Mouse (Mus musculus): ENCODE data around the gene Ckap5. TPM values are rescaled to one million over a fixed set of nuclear protein-coding genes. Genes with fewer than 3 reads are reported as not detected.
A peak's percentile ranks its signal among the peaks of the same experiment; 100 is the strongest.
"Not testable (repeated sequence)": the region's sequence is repeated elsewhere in the genome, so short reads cannot be mapped to it uniquely, and the experiment has no call there.

Gene Ckap5
- polyA plus RNA-seq (2015; fragmentation: Nextera tagmentation; extraction: Ambion mirVana) = 149 and 153 TPM in 2 replicates

DNA sequence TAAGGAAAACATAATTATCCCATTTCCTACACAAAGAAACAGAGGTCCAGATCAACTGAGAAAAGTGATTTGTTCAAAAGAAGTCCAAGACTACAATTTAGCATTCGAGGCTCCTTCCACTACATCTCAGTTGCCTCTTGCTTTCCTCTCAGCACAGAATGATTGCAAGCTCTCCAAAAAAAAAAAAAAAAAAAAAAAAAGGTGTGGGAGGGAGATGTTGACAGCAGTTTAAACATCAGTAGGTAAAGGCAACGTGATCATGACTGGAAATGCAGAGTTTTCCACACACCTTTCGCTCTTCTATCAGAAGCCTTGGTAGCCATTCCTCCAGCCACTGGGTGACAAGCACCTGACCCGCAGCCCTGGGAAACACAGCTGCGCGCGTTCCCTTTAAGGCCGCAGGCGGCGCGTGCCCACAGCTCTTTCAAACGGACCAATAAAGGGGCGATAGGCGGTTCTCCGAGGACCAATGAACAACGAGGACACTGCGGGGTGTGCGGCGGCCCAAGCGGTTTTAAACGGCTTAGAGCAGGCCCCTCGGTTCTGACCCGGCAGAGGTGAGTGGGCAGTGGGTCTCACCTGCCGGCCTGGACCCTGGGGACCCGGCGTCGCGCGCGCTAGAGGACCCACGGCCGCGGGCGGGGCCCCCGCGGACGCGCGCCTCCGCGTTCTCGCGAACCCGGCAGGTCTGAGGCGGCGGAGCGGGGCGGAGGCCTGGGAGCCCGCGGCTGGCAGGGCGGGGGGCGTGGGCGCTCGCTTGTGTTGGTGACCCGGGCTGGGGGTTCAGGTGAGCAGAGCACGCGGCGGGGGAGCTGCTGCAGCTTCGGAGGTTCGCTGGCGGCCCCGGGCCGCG, at the start of gene Ckap5:
Ckap5 (plus strand) TSS at position 469 of the 853 bp plus-strand sequence.
- peak within 1 kb of the TSS; percentile 79 for H3K4me2 ChIP-seq (replicated peaks)
- H3K27me3 ChIP-seq = no peaks in the 10 kb centered on the region
- H3K9ac ChIP-seq (replicated peaks) = peak within 1 kb of the TSS; percentile 92
- peak within 1 kb of the TSS; percentile 75 for H3K27ac ChIP-seq
- H3K9me3 ChIP-seq = no peaks in the 10 kb centered on the region
- ATAC-seq = peak; percentile 99
- peak within 1 kb of the TSS; percentile 87 for H3K4me3 ChIP-seq (replicated peaks)
- H3K36me3 ChIP-seq = peaks cover 11% of the 10 kb centered on the region
- H3K4me1 ChIP-seq (replicated peaks) = peaks cover 9% of the 10 kb centered on the region
- under 1% methylated on average over 64 of the region's 64 CpGs for WGBS

GRCm38 (mm10) chr2:91476841-91477240, 49.7 kb upstream of the Ckap5 start:
- peaks cover 56% of the 10 kb centered on the region for H3K36me3 ChIP-seq
- no peak overlapping the region for H3K4me2 ChIP-seq (replicated peaks)
- 90% methylated on average over 7 of the region's 7 CpGs for WGBS
- H3K9ac ChIP-seq (replicated peaks) = no peak overlapping the region
- H3K9me3 ChIP-seq = no peaks in the 10 kb centered on the region
- no peak overlapping the region for H3K4me3 ChIP-seq (replicated peaks)
- no peak for ATAC-seq
- H3K27me3 ChIP-seq = no peaks in the 10 kb centered on the region
- no peak overlapping the region for H3K27ac ChIP-seq
- peaks cover 7% of the 10 kb centered on the region; the same call in 1 of the 2 replicates for H3K4me1 ChIP-seq (replicated peaks)

DNA sequence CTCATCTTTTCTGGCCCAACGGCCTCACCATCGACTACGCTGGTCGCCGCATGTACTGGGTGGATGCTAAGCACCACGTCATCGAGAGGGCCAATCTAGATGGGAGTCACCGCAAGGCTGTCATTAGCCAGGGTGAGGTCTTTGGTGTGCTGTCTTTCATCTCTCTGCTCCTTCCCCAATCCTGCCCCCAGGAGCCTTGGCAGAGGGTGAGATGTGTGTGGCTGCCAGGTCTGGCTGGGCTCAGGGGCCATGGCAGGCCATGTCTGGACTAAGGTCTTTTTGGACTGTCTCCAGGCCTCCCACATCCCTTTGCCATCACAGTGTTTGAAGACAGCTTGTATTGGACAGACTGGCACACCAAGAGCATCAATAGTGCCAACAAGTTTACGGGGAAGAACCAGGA, 46.2 kb upstream of the Ckap5 start:
- no peaks in the 10 kb centered on the region for H3K27me3 ChIP-seq
- no peak overlapping the region for H3K4me2 ChIP-seq (replicated peaks)
- no peak overlapping the region for H3K4me3 ChIP-seq (replicated peaks)
- 0 out of 2 replicates have a peak overlapping the region, but pooled peaks have one; percentile 21 for H3K27ac ChIP-seq
- ATAC-seq = peak; percentile 31; the same call in 1 of the 2 replicates
- WGBS = 95% methylated on average over 9 of the region's 9 CpGs
- no peak overlapping the region for H3K9ac ChIP-seq (replicated peaks)
- peaks cover 41% of the 10 kb centered on the region for H3K36me3 ChIP-seq
- H3K4me1 ChIP-seq (replicated peaks) = no peaks in the 10 kb centered on the region
- no peaks in the 10 kb centered on the region for H3K9me3 ChIP-seq

DNA sequence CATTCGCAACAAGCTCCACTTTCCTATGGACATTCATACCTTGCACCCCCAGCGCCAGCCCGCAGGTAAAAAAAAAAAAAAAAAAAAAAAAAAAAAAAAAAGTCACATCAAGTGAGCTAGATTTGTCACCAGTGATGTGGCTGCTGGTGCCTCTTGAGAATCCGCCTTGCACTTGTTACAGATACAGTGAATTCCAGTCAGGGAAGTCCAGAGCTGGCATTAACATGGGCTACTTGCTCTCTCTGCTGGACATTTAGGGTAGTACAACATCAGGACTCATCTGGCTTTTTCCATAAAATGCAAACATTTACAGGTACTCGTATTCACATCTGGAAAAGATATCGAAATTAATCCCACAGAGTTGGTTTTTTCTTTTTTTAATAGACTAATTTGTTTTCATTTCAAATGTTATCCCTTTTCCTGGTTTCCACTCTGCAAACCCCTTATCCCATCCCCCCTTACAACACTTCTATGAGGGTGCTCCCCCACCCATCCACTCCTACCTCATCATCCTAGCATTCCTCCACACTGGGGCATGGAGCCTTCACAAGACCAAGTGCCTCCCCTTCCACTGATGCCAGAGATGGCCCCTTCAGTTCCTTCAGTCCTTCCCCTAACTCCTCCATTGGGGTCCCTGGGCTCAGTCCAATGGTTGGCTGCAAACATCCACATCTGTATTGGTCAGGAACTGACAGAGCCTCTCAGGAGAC, 45.6 kb upstream of the Ckap5 start:
- no peak overlapping the region for H3K27ac ChIP-seq
- no peaks in the 10 kb centered on the region for H3K4me1 ChIP-seq (replicated peaks)
- H3K36me3 ChIP-seq = peaks cover 43% of the 10 kb centered on the region
- peak; percentile 83 for ATAC-seq
- H3K9me3 ChIP-seq = no peaks in the 10 kb centered on the region
- H3K9ac ChIP-seq (replicated peaks) = no peak overlapping the region
- H3K4me3 ChIP-seq (replicated peaks) = no peak overlapping the region
- no peak overlapping the region for H3K4me2 ChIP-seq (replicated peaks)
- H3K27me3 ChIP-seq = no peaks in the 10 kb centered on the region
- WGBS = 69% methylated on average over 6 of the region's 6 CpGs

- ATAC-seq = no peak
- H3K27me3 ChIP-seq = no peaks in the 10 kb centered on the region
- H3K4me1 ChIP-seq (replicated peaks) = no peaks in the 10 kb centered on the region
- H3K9me3 ChIP-seq = no peaks in the 10 kb centered on the region
- H3K9ac ChIP-seq (replicated peaks) = no peak overlapping the region
- H3K36me3 ChIP-seq = peaks cover 38% of the 10 kb centered on the region
- no peak overlapping the region for H3K4me3 ChIP-seq (replicated peaks)
- WGBS = 82% methylated on average over 4 of the region's 4 CpGs
- H3K4me2 ChIP-seq (replicated peaks) = no peak overlapping the region
- no peak overlapping the region for H3K27ac ChIP-seq
Measured at GRCm38 (mm10) chr2:91484698-91485097, 41.9 kb upstream of the Ckap5 start.

DNA sequence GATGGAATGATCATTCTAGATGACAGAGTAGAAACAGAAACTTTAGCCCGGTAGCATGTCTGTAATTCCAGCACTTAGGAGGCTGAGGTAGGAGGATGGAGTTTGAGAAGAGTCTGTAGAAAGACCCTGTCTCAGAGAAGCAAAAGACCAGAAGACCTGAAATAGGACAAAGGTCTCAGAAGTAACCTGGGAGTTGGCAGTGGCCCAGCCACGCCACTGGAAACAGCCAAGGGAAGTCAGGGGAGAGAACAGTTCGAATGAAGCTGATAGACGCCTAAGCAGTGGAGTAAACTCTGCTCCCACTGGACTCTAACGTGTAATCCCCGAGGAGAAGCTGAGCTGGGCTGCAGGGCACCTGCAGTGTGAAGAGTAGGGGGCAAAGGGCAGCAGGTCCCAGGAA, 41.3 kb upstream of the Ckap5 start:
- H3K36me3 ChIP-seq = peaks cover 43% of the 10 kb centered on the region
- no peak overlapping the region for H3K9ac ChIP-seq (replicated peaks)
- no peaks in the 10 kb centered on the region for H3K4me1 ChIP-seq (replicated peaks)
- ATAC-seq = no peak
- H3K27ac ChIP-seq = no peak overlapping the region
- no peak overlapping the region for H3K4me3 ChIP-seq (replicated peaks)
- no peaks in the 10 kb centered on the region for H3K9me3 ChIP-seq
- 86% methylated on average over 6 of the region's 6 CpGs for WGBS
- no peak overlapping the region for H3K4me2 ChIP-seq (replicated peaks)
- no peaks in the 10 kb centered on the region for H3K27me3 ChIP-seq

GRCm38 (mm10) chr2:91487295-91487694, 39.3 kb upstream of the Ckap5 start:
- H3K36me3 ChIP-seq = peaks cover 57% of the 10 kb centered on the region
- not testable (repeated sequence) for H3K4me3 ChIP-seq (replicated peaks); H3K27me3 ChIP-seq; ATAC-seq; H3K27ac ChIP-seq; H3K9me3 ChIP-seq; H3K4me2 ChIP-seq (replicated peaks); H3K9ac ChIP-seq (replicated peaks); H3K4me1 ChIP-seq (replicated peaks)
- 59% methylated on average over 3 of the region's 3 CpGs for WGBS

DNA sequence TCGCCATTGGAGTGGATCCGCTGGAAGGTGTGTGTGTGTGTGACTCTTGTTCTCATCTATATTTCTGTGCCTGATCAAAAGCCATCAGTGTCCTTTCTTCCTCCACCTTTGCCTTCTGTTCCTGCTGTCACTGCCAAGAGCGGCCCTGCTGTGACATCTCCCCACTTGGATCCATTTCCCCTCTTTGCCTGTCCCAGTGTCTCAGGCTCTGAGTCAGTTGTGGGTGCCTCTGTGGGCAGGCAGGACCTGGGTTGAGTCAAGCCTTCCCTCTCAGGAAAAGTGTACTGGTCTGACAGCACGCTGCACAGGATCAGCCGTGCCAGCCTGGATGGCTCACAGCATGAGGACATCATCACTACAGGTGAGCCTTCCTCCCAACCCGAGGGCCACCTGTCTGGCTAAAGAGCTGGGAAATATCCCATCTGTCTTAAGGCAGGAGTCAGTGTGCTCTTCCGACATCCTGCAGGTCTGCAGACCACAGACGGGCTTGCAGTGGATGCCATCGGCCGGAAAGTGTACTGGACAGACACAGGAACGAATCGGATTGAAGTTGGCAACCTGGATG, 34.4 kb upstream of the Ckap5 start:
- Histone ChIP-seq H3K36me3 (peaks cover 79% of the 10 kb centered on the region), H3K9me3 (no peaks in the 10 kb centered on the region), H3K27me3 (no peaks in the 10 kb centered on the region), H3K4me1 (replicated peaks) (no peaks in the 10 kb centered on the region), H3K27ac (no peak overlapping the region), H3K4me2 (replicated peaks) (no peak overlapping the region), H3K9ac (replicated peaks) (no peak overlapping the region), H3K4me3 (replicated peaks) (no peak overlapping the region)
- WGBS = 95% methylated on average over 12 of the region's 12 CpGs
- ATAC-seq = no peak

- no peaks in the 10 kb centered on the region for H3K9me3 ChIP-seq
- H3K27ac ChIP-seq = no peak overlapping the region
- no peak for ATAC-seq
- no peaks in the 10 kb centered on the region for H3K4me1 ChIP-seq (replicated peaks)
- H3K36me3 ChIP-seq = peaks cover 85% of the 10 kb centered on the region
- no peaks in the 10 kb centered on the region for H3K27me3 ChIP-seq
- no peak overlapping the region for H3K4me2 ChIP-seq (replicated peaks)
- H3K9ac ChIP-seq (replicated peaks) = no peak overlapping the region
- 97% methylated on average over 9 of the region's 9 CpGs for whole genome bisulfite sequencing
- no peak overlapping the region for H3K4me3 ChIP-seq (replicated peaks)
Measured at GRCm38 (mm10) chr2:91493981-91494380, 32.6 kb upstream of the Ckap5 start.

DNA sequence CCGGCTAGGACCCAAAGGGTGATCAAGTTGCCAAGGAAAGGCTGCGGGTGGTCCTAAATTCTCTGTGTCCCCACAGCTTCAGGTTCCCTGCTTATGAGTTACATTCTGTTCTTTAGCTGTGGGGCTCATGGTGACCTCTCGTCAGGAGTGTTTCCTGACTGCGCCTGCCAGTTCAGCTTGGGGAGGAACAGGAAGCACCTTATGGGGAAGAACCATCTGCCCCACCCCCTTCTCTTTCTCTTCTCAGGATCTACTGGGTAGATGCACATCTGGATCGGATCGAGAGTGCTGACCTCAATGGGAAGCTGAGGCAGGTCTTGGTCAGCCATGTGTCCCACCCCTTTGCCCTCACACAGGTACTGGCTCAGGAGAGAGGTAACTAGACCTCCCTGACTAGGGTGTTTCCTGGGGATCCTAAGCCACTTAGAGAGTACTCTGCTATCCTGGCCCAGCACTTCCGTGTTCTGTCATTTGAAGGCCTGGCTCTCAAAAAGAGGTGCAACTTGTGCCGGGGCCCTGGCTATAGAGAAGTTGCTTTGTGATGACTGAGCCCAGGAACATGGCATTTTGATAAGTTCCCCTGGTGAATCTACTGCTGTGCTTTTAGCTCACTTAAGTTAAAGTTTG, 28.4 kb upstream of the Ckap5 start:
- Histone ChIP-seq H3K27ac (no peak overlapping the region), H3K36me3 (peaks cover 70% of the 10 kb centered on the region), H3K27me3 (no peaks in the 10 kb centered on the region), H3K4me2 (replicated peaks) (no peak overlapping the region), H3K4me3 (replicated peaks) (no peak overlapping the region), H3K9ac (replicated peaks) (no peak overlapping the region), H3K9me3 (no peaks in the 10 kb centered on the region), H3K4me1 (replicated peaks) (no peaks in the 10 kb centered on the region)
- 92% methylated on average over 8 of the region's 8 CpGs for WGBS
- no peak for ATAC-seq

DNA sequence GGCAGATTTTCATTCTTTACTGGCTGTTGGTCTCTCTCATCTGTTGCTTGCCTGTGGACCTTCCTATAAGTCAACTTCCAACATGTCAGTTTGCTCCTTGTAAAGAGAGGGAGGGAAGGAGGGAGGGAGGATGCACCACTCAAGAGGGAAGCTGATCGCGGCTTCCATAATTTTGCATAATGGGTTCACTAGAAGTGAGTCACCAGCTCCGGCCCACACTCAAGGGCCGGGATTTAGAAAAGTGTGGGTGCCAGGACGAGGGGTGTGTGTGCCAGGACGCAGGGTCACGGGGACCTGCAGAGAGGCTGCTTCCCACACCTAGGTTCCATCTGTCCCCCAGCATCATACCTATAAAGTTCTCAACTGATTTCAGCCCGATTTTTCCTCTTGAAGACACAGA, 18.5 kb upstream of the Ckap5 start:
- Histone ChIP-seq H3K4me2 (replicated peaks) (no peak overlapping the region), H3K27me3 (no peaks in the 10 kb centered on the region), H3K4me1 (replicated peaks) (no peaks in the 10 kb centered on the region), H3K27ac (no peak overlapping the region), H3K36me3 (peaks cover 42% of the 10 kb centered on the region), H3K9me3 (no peaks in the 10 kb centered on the region), H3K4me3 (replicated peaks) (no peak overlapping the region), H3K9ac (replicated peaks) (no peak overlapping the region)
- 88% methylated on average over 8 of the region's 8 CpGs for WGBS
- ATAC-seq = no peak

DNA sequence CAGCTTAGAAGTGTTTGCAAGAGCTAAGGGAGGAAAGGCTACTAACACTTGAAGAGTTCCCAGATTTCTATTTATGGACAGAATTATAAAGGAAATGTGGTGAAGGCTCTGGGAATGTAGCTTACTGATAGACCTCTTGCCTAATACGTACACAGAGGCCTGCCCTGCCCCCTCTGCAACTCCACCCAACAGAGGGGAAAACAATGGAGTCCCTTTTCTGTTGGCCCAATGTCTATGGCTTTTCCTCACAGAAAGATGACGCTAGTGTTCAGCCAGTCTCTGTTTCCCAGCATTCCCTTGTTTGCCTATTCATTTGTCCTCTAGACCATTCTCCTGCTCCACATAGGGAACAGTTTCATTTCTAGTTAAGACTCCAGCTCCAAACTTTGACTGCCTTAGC, 9.4 kb upstream of the Ckap5 start:
- H3K4me3 ChIP-seq (replicated peaks) = no peak overlapping the region
- H3K4me2 ChIP-seq (replicated peaks) = no peak overlapping the region
- no peaks in the 10 kb centered on the region; the same call in 1 of the 2 replicates for H3K4me1 ChIP-seq (replicated peaks)
- ATAC-seq = no peak
- no peaks in the 10 kb centered on the region for H3K27me3 ChIP-seq
- no peaks in the 10 kb centered on the region for H3K9me3 ChIP-seq
- 0 out of 2 replicates have a peak, but pooled peaks cover 4% of the 10 kb centered on the region for H3K36me3 ChIP-seq
- 8% methylated on average over 2 of the region's 2 CpGs for WGBS
- no peak overlapping the region for H3K27ac ChIP-seq
- H3K9ac ChIP-seq (replicated peaks) = no peak overlapping the region

Data from midbrain, embryonic 13.5 days (tissue).